Mouse (Mus musculus): ENCODE results near the gene Kdelr3. TPM values are rescaled to one million over a fixed set of nuclear protein-coding genes. Genes with fewer than 3 reads are reported as not detected.
A peak's percentile ranks its signal among the peaks of the same experiment; 100 is the strongest.

Kdelr3 gene
- polyA plus RNA-seq (2012; rRNA removed) (143 and 171 TPM in 2 replicates), polyA plus RNA-seq (2014; fragmentation: Nextera tagmentation; extraction: Ambion mirVana) (137 and 158 TPM in 2 replicates)

DNA sequence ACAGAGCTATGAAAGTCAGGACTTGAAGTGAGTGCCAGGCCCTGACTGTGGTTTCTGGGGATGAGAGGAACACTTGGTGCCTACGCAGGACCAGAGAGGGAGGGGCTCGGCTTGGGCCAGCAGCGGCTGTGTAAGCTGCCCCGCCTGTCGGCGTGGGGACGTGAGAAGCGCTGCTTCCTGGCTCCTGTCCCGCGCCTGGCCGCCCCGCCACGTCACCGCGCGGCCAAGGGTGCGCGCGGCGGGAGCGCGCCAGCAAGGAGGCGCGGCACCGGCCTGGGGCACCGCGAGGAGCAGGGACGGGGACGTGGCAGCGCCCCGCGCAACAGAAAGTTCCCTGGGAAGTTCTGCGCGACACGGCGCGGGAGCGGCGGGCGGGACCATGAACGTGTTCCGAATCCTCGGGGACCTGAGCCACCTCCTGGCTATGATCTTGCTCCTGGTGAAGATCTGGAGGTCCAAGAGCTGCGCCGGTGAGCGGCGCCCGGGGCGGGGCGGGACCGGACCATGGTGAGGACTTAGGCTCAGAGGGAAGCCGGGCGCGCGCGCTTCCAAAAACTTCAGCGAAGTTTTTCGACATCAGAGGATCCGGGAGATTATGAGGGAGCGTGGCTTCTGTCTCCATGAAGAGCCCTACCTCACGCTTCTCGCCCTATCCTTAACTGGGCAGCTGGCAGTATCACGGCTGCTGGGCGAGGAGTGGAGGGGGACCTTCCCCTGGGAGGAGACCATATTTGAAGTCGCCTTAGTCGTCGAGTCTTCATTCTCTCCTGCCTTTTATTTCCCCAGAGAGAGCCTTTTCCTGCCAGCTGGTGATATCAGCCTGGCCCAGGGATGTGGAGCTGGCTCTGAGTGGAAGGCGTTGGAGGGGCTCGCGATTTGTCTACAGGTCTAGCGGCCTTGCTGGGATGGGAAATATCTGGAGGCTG is at the start of gene Kdelr3:
Gene Kdelr3 (plus strand): TSS at position 241 of the 926 bp plus-strand sequence.
- ATAC-seq (ENCODE audit: low FRiP score, low read depth) (peak; percentile 77), DNase-seq (ENCODE audit: low spot score) (peak; percentile 86)
- 2% methylated on average over 43 of the region's 71 CpGs for WGBS
- Histone ChIP-seq H3K36me3 (ENCODE audit: control insufficient read depth, insufficient read depth, low read length) (peaks cover 3% of the 10 kb centered on the region; the same call in 1 of the 2 replicates), H3K27ac (replicated peaks; ENCODE audit: low read depth, low read length) (peak within 1 kb of the TSS; percentile 68), H3K27me3 (ENCODE audit: control insufficient read depth, insufficient read depth, low read length) (peaks cover 10% of the 10 kb centered on the region; the same call in 1 of the 2 replicates), H3K9ac (ENCODE audit: low read depth, low read length, severe bottlenecking) (peak within 1 kb of the TSS; percentile 77), H3K4me3 (replicated peaks; ENCODE audit: low read length) (peak within 1 kb of the TSS; percentile 59), H3K9me3 (ENCODE audit: control insufficient read depth, low read length) (no peaks in the 10 kb centered on the region), H3K4me1 (ENCODE audit: control insufficient read depth, insufficient read depth, low read length) (peaks cover 37% of the 10 kb centered on the region), H3K4me2 (replicated peaks; ENCODE audit: low read depth, low read length, severe bottlenecking) (peak within 1 kb of the TSS; percentile 67)
- peak; percentile 72; the same call in 1 of the 2 replicates for TF ChIP-seq POLR2A (IDR thresholded peaks at IDR 0.05; ENCODE audit: borderline replicate concordance, extremely low read depth, insufficient read depth, insufficient read length)

DNA sequence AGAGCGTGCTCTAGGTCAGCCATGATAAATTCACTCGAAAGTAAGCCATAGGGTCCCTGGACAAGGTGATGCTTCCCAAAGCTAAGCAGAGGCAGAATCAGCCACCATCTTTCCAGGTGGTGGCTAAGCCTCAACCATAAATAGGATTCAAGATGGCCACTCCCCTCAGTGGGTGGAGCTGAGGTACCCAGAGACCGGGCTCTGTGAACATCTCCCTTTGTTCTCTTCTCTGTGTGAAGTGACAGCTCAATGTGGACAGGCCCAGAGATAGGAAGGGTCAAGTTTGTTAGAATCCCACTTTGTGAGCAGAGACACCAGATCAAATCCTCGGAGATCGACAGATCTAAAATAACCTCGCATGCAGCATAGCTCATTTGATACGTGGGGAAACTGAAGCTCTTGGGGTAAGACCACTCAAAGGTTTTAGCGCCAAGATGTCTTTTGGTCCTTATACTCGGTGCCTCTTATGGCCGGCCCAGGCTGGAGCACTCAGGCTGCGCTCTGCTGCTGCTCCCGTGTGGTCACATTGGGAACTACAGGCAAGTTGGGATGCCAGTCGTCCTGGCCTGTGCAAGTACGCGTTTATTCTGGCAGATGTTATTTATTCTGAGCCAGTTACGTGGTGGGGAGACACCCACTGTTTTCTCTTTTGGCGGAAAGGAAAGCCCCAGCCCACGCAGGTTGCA is 49.5 kb upstream of the Kdelr3 start:
- Histone ChIP-seq H3K27me3 (ENCODE audit: control insufficient read depth, insufficient read depth, low read length) (no peaks in the 10 kb centered on the region), H3K4me3 (replicated peaks; ENCODE audit: low read length) (no peak overlapping the region), H3K9ac (ENCODE audit: low read depth, low read length, severe bottlenecking) (no peak overlapping the region), H3K4me1 (ENCODE audit: control insufficient read depth, insufficient read depth, low read length) (0 out of 2 replicates have a peak, but pooled peaks cover 4% of the 10 kb centered on the region), H3K27ac (replicated peaks; ENCODE audit: low read depth, low read length) (no peak overlapping the region), H3K9me3 (ENCODE audit: control insufficient read depth, low read length) (no peaks in the 10 kb centered on the region), H3K36me3 (ENCODE audit: control insufficient read depth, insufficient read depth, low read length) (no peaks in the 10 kb centered on the region), H3K4me2 (replicated peaks; ENCODE audit: low read depth, low read length, severe bottlenecking) (no peak overlapping the region)
- TF ChIP-seq POLR2A (IDR thresholded peaks at IDR 0.05; ENCODE audit: borderline replicate concordance, extremely low read depth, insufficient read depth, insufficient read length): peak; percentile 35; the same call in 1 of the 2 replicates
- DNase-seq (ENCODE audit: low spot score) (peak; percentile 88), ATAC-seq (ENCODE audit: low FRiP score, low read depth) (peak; percentile 72)
- WGBS: 4% methylated on average over 18 of the region's 18 CpGs

GRCm38 (mm10) chr15:79469577-79469976 is 46.6 kb upstream of the Kdelr3 start:
- ATAC-seq (ENCODE audit: low FRiP score, low read depth): no peak
- no peak for DNase-seq (ENCODE audit: low spot score)
- WGBS: 65% methylated on average over 5 of the region's 5 CpGs
- Histone ChIP-seq H3K27me3 (ENCODE audit: control insufficient read depth, insufficient read depth, low read length) (no peaks in the 10 kb centered on the region), H3K9ac (ENCODE audit: low read depth, low read length, severe bottlenecking) (no peak overlapping the region), H3K4me3 (replicated peaks; ENCODE audit: low read length) (no peak overlapping the region), H3K27ac (replicated peaks; ENCODE audit: low read depth, low read length) (no peak overlapping the region), H3K4me1 (ENCODE audit: control insufficient read depth, insufficient read depth, low read length) (0 out of 2 replicates have a peak, but pooled peaks cover 4% of the 10 kb centered on the region), H3K4me2 (replicated peaks; ENCODE audit: low read depth, low read length, severe bottlenecking) (no peak overlapping the region), H3K36me3 (ENCODE audit: control insufficient read depth, insufficient read depth, low read length) (no peaks in the 10 kb centered on the region), H3K9me3 (ENCODE audit: control insufficient read depth, low read length) (no peaks in the 10 kb centered on the region)
- no peak for TF ChIP-seq POLR2A (IDR thresholded peaks at IDR 0.05; ENCODE audit: borderline replicate concordance, extremely low read depth, insufficient read depth, insufficient read length)

- Histone ChIP-seq H3K36me3 (ENCODE audit: control insufficient read depth, insufficient read depth, low read length) (no peaks in the 10 kb centered on the region), H3K4me2 (replicated peaks; ENCODE audit: low read depth, low read length, severe bottlenecking) (peak overlapping the region; percentile 32)
- no peak for ATAC-seq (ENCODE audit: low FRiP score, low read depth)
Observed at GRCm38 (mm10) chr15:79470583-79470982, 45.6 kb upstream of the Kdelr3 start.

DNA sequence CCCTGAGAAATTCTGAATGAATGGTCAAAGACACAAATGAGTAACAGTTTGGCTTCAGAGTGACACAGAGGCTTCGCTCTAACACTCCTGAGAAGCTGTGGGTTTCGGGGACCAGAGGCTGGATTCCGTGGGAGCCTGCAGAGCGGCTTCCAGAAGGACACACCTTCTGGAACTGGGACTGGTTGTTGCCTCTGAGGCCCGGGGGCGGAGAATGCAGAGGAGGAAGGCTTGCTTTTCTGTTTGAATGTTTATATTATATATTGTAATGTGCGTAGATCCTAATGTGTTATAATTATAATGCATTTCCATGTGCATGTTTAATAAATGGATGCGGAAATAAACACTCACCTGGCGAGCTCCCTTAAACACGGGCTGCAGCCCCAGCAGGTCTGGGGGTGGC is 45.1 kb upstream of the Kdelr3 start:
- Histone ChIP-seq H3K4me3 (replicated peaks; ENCODE audit: low read length) (no peak overlapping the region), H3K27me3 (ENCODE audit: control insufficient read depth, insufficient read depth, low read length) (no peaks in the 10 kb centered on the region), H3K4me2 (replicated peaks; ENCODE audit: low read depth, low read length, severe bottlenecking) (peak overlapping the region; percentile 32), H3K9me3 (ENCODE audit: control insufficient read depth, low read length) (no peaks in the 10 kb centered on the region), H3K27ac (replicated peaks; ENCODE audit: low read depth, low read length) (no peak overlapping the region), H3K9ac (ENCODE audit: low read depth, low read length, severe bottlenecking) (no peak overlapping the region), H3K4me1 (ENCODE audit: control insufficient read depth, insufficient read depth, low read length) (0 out of 2 replicates have a peak, but pooled peaks cover 4% of the 10 kb centered on the region), H3K36me3 (ENCODE audit: control insufficient read depth, insufficient read depth, low read length) (no peaks in the 10 kb centered on the region)
- ATAC-seq (ENCODE audit: low FRiP score, low read depth) (no peak), DNase-seq (ENCODE audit: low spot score) (no peak)
- WGBS: 49% methylated on average over 10 of the region's 10 CpGs
- TF ChIP-seq POLR2A (IDR thresholded peaks at IDR 0.05; ENCODE audit: borderline replicate concordance, extremely low read depth, insufficient read depth, insufficient read length): no peak

More at GRCm38 (mm10) chr15:79470583-79470982, 45.6 kb upstream of the Kdelr3 start:
- Histone ChIP-seq H3K4me3 (replicated peaks; ENCODE audit: low read length) (peak overlapping the region; percentile 25), H3K27ac (replicated peaks; ENCODE audit: low read depth, low read length) (no peak overlapping the region), H3K9me3 (ENCODE audit: control insufficient read depth, low read length) (no peaks in the 10 kb centered on the region), H3K4me1 (ENCODE audit: control insufficient read depth, insufficient read depth, low read length) (0 out of 2 replicates have a peak, but pooled peaks cover 4% of the 10 kb centered on the region), H3K27me3 (ENCODE audit: control insufficient read depth, insufficient read depth, low read length) (no peaks in the 10 kb centered on the region), H3K9ac (ENCODE audit: low read depth, low read length, severe bottlenecking) (no peak overlapping the region)
- WGBS: 28% methylated on average over 17 of the region's 17 CpGs
- DNase-seq (ENCODE audit: low spot score): peak; percentile 14
- no peak for TF ChIP-seq POLR2A (IDR thresholded peaks at IDR 0.05; ENCODE audit: borderline replicate concordance, extremely low read depth, insufficient read depth, insufficient read length)
